Mouse (Mus musculus): ENCODE results near the gene Psen1.

Psen1 gene

DNA sequence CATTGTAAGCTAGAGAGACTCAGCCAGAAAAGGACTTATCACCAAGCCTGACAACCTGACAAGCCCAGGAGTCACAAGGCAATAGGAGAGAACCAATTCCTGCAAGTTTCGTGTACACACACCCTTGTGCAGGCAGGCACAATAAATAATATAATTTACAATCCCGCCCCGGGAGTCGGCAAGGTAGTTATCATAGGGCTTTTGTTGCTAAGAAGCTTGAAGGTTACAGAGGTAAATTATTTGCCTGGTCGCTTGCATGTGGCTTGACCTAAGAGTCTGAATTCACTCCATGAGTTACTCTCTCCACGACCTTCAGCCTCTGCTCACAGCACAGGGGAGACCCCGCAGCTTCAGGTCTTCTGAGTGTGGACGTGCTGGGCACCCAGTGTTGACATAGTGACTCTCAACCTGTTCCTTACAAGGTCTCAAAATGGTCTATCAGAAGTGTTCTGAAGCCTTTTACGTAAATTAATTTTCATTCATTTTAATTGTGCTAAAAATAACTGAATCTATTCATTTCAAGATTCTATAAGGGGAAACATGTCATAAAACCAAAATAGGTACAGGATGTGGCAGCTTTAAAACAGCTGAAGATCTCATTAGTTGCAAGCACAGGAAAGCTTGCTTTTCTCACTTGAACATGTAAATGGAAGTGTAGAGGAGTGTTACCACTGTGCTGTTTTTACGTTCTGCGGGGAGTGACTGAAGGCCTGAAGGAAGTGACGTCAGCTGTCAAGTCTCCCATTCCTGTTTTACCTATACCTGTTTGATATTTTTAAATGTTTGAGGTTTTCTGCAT is 38.8 kb downstream of the Psen1 start:
- no peak for DNase-seq

DNA sequence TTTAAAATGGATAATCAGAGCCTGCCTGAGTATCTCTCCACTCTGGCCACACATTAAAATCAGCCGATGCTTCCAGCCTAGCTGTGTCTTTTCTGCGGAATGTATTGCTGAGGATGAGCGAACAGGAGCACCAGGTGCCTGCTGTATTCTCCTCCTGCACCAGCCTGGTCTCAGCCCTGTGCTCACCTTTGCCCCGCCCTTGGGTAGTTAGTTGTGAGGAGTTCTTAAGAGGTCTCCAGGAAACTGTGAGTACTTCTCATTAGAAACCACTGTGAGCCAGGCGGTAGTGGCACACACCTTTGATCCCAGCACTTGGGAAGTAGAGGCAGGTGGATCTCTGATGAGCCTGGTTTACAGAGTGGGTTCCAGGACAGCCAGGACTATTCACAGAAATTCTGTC is 44.3 kb downstream of the Psen1 start:
- no peak for DNase-seq

DNA sequence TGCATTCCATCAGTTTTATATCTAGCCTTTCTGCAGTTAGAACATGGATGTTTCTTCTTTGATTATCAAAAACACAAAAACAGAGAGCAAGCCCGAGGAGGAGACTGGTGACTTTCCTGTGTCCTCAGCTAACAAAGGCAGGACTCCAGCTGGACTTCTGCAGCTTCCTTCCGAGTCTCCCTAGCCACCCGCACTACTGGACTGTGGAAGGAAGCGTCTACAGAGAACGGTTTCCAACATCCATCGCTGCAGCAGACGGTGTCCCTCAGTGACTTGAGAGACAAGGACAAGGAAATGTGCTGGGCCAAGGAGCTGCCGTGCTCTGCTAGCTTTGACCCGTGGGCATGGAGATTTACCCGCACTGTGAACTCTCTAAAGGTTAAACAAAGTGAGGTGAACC is 46.1 kb downstream of the Psen1 start:
- DNase-seq = no peak

DNA sequence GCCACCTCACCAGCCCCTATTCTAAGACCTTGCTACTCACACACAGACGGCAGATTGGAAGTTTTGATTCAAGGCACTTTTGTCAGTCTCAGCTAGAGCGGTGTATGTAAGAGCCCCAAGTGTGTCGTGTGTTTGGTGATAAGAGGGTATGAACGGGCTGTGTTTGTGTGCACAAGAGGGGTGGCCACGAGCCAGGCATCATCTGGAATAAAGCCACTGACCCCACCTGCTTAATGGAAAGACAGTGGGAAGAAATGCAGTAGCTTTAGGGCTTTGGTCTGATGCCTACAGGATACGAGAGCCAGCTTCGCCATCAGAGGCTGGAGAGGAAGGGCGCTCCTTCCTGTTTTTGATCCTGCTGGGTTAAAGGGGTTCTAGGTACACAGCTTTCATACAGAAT is 48.3 kb downstream of the Psen1 start:
- no peak for DNase-seq

DNA sequence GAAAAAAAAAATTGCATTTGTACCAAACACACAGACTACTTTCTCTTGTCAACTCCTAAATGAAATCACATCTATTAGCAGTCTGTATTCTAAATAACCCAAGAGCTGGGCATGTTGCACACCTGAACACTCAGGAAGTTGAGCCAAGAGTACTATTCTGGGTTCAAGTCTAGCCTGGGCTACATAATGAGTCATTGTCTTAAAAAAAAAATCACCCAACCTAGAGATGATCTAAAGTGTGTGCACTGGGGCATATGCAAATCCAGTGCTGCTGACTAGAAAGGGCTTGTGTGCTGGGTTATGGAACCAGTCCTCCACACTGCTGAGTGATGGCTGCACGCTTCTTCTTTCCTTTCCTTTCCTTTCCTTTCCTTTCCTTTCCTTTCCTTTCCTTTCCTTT is 50.7 kb downstream of the Psen1 start:
- no peak for DNase-seq

DNA sequence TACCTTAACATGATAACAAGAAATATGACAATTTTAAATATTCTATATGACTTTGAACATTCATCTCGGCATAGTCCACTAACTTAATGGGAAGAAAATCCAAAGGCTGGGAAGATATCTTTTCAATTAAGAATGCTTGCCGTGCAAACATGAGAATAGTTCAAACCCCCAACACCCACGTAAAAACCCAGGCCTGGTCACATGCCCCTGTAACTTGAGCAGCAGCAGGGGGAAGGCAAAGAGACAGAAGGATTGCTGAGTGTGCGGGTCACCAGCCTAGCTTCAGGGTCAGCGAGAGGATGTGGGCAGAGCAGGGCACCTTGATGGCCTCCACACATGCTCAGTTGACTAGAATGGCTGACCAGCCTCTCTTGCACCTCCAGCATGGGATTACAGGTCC is 53.8 kb downstream of the Psen1 start:
- DNase-seq = no peak

DNA sequence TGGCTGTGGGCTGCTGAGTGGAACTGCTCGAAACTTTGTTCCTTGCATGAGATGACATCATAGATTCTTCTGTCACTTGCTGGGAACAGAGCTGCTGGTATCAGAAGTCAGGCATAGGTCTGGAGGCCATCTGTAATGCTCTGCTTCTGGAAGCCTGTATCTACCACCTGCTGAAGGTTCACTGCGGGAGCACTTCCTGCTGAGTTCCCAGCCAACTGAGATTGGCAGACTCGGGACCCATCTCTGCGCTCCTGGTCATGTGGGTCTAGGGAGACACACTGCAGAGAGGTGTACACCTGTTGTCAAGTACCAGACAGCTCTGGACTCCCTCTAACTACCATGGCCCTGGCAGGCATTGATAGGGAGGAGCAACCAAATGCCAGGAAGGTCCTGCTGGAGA is 54.9 kb downstream of the Psen1 start:
- DNase-seq = no peak

DNA sequence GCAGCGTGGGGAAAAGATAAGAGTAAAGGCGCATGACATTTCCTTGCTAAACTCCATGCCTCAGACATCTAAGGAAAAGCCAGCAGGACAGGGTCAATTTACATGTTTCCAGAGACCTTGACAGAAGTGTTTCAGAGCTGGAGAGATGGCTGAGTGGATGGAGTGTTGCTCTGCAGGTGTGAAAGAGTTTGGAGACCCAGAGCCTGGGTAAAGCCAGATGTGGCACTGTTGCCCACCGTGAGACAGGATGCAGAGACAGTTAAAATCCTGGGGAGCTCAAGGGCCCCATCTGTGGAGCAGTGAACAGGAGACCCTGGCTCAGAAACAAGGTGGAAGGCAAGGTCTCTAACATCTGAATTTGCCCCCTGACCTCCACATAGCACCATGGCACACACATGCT is 55.8 kb downstream of the Psen1 start:
- no peak for DNase-seq

DNA sequence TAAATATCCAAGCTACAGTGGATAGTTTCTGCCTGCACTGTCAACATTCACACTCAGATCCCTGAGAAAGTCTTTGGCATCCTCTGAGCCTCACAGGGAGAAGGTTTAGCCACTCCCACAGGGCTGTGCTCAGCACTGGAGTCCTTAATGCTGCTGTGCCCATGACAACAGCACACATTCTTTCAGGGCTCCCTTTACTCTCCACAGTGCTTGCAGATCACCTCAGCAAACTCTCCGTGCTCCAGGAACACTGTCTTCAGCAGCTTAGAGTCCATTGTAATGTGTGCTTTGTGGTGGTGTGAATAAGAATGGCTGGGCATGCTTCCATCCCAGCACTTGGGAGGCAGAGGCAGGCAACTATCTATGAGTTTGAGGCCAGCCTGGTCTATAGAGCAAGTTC is 61.2 kb downstream of the Psen1 start:
- no peak for DNase-seq

DNA sequence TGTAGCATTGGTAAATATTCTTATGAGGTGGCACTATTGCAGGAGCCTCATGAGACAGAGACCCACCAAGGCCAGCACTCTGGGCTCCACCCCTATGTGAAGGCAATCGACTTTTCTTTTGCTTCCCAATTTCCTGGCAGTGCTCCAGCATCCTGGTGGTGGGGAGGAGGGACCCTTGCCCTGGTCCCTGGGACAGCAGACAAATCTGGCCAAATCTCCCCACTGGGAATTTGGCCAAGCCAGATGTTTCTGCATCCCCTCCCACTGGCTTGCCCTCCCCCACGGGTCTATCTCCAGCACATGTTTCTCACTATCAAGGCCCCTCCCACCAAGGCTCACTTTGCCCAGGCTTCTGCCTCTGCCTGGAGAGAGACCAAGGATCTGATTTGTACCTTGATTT is 64.5 kb downstream of the Psen1 start:
- no peak for DNase-seq

DNA sequence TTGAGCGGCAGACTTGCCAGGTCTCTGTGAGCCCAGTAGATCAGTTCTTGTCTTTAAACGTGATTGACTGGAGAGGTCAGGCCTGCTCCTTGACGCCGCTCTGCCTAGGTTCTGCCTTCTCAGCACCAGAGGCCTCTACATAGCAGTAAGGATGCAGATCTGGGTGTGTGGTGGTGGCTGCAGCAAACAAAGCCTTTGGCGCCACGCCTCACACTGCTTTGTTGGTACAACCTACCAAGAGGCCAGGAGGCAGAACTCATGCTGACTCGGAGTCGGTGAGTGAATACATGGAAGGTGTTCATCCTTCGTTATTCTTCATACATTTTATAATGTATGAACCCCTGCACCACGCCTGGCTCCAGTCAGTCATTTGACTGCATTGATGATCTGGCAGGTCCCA is 70.8 kb downstream of the Psen1 start:
- DNase-seq = no peak

DNA sequence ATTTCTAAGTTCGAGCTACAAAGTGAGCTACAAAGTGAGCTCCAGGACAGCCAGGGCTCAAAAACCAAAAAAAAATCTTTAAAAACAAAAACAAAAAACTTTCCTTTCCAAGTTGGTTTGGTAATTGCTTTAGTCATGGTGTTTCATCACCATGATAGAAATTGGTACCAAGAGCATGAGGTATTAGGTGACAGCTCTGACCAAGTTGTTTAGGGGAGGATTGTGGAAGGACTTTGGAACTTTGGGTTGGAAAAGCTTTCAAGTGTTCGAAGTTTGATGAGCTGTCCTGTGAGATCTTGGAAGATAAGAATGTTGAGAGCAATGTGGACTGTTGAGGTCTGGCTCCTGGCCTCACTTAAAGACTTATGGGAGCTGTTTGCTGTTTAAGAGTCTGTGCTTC is 72.2 kb downstream of the Psen1 start:
- DNase-seq = no peak

DNA sequence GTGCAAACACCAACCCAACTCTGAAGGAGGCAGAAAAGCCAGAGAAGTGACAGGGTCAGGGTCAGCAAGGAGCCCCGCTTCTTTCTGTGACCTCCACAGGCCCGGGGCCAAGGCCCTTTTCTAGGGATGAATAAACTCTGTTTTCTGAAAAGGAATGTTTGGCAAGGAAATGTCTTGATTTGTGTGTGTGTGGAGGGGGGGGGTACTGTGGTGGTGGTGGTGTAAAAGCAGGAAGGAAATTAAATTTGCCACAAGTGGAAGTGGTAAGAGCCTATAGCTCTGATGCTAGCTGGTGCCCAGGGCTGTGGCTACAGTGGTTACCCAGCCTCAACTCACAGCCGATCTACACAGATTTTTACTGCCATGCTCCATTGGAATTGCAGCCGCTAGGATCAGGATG is 74.8 kb downstream of the Psen1 start:
- DNase-seq = no peak

DNA sequence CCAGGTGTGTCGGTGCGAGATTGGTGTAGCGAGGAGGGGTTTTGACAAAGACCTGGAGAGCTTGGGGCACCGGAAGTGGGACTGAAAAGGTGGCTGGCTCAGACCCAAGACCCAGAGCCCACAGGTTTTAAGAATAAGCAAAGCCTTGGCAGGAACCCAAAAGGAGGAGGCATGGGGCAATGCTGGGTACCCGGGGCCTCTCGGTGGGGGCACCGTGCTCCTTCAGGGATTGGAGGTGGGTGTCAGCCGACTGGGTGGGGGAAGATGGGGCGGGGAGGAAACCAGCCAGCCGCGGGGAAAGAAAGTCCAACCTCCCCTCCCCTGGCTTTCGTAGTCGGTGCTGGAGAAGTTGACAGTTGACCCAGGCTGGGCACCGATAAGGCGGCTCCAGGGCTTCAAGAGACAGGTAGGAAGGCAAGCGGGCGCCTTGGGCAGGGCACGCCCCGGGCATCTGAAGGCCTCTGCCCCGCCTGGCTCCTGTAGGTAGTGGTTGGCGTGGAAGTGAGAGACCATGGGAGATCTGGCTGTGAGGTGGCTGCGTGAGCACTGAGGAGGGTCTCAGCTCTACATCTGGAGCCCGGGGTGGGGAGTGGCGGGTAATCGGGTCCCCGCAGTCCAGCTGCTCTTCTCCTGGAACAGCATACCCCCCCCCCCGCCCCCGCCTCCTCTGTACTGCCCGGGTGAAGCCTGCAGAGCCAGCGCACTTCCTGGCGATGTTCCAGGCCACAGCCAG is 75.5 kb downstream of the Psen1 start, which contains the start of gene Papln:
Gene Papln (plus strand): TSS at position 324 of the 733 bp plus-strand sequence.
- DNase-seq = no peak

DNA sequence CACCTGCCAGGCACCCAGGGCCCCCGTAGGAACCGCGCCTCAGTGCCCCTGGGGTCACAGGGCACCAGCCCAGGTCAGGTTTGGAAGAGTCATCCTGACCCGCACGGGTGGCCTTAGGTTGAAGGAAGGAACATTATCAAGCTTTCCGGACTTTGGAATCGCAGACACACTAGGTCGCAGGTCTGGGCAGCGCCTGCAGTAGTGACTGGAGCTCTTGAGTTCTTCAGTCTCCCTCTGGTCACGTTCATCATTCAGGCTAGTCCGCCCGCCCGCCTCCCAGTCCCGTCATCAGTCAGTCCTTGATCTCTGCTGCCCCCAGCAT is 76.1 kb downstream of the Psen1 start:
- DNase-seq = no peak

DNA sequence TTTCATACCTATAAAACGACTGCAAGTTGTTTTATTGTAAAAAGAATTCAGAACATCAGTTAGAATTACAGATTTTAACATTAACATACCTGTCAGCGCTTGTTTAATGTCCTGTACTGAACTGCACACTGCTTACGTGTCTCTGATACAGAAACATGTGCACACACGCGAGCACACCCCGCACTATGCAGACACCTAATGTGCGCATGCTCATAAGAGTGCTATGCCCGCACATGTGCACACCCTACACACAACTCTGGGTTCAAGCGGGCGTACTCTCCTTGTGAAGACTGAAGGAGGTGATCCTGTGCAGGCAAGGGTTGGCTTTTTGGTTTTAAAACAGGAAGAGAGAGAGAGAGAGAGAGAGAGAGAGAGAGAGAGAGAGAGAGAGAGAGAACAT is 76.6 kb downstream of the Psen1 start:
- DNase-seq = no peak

DNA sequence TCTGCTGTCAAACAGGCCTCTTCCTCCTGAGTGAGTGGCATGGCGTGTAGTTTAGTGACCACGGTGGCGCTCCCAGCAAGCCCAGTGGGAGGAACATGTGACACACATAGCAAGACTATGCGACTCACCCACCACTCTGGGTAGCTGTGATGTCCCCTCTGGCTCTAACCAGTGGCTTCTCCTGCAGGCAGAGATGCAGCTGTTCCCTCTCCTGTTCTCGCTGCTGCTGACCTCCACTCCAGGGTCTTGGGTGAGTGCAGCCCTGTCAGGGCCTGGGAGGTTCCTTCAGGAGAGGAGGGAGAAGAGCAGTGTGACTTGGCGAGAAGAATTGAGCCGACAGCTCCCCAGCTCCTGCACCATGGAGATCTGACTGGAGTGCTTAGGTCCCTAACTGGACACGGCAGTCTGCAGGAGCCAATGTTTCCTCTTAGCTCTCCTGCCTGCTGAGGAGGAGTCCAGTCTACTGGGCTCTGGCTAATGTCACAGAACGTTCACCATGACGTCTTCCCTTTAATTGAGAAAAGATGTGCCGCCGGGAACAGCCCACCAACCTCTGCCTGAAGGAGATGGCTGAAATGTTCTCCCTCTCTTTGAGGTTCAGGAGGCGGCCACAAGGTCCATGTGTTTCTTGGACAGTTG is 78.1 kb downstream of the Psen1 start:
- DNase-seq = no peak

DNA sequence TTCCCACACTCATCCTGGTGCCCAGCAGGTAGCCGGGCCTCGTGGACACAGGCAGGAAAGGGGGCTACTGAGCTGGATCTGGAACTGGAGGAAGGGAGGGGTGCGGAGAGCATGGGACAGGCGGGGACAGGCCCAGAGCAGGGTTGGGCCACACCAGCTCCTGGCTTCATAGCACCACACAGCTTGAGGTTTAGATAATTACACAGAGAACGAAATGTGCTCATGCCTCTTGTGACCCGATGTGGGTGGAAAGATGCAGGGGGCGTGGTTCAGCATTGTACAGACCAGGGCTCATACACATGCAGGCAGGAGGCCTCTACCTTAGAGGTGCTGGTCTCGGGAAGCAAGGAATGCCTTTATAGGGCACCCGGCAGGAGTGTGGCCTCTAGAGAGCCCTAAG is 79.9 kb downstream of the Psen1 start:
- DNase-seq = no peak

DNA sequence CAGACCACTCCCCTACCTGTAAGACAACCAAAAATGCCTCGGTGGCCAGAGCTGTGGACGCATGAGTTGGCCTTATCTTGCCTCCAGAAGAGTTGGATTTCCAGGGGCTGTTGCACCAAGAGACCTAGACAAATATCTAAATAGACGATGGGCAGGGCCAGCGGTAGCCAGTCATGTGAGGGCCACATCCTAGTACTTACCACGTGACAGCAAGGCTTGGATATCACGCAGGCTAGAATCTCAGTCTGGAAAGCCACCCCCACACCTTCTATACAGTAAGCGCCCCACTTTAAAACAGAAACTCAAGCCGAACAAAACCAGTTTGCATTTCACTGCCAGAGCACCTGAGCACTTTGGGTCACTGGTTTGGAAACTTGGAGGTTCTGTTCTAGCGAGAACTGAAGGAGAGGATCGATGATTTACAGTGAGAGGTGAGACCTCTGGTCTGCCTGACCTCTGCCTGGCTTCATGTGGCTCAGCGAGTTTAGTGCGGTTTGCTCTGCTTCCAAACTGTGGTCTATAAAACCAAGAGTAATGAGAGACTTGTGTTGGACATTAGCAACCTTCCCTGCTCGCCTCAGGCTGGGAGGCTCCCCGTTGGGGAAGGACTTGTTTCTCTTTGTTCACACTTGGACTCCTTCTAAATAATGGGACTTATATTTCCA is 80.4 kb downstream of the Psen1 start:
- DNase-seq = no peak

DNA sequence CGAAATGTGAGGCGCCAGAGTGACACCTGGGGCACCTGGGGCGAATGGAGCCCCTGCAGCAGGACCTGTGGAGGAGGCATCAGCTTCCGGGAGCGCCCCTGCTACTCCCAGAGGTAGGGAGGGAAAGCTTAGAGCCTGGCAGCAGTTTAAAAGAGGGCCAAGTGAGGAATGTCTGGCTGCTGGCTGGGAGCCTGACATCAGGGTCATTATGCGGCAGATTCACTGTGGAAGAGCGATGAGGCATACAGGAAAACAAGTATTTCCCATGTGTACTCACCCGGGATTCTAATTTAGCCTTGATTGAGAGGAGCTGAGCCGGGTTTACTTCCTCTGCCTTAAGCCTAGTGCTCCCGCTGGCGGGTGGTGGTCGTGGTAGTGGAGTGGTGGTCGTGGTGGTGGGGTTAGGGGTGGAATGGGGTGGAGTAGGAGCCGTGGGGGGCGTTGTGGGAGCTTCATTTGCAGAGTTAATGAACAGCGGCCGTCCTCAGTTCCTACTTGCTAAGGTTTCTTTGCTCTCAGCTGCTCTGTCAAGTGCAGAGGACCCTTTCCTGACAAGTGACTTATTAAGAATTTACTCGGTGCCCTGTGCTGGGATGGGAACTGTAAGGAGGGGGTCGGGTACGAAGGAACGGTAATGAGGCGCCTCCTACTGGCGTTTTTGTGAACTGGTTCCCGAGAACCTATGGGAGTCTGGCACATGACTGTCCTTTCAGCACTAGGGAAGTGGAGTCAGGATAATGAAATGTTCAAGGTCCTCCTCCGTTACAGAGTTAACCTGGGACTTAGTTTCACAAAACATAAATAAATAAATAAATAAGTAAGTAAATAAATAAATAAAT is 82.7 kb downstream of the Psen1 start:
- DNase-seq = peak in 1 of 2 experiments; percentile 39

DNA sequence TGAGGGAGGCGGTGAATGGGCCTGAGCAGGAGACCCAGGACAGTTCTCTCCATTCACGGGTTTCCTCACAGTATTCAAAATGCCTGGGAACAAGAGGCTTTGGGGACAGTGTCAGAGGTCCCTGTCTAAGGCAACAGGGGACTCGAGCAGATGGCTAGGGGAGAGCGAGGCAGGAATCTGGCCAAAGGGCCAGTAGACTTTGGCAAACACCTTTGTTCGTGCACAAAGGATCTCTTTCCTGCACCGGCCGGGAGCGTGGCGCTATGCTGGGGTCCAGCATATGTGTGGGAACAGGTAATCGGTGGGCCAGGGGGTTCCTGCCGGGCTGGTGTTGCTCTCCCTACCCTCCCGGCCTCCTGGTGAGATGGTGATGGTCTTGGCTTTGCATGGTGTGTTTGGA is 87.7 kb downstream of the Psen1 start:
- DNase-seq = no peak

DNA sequence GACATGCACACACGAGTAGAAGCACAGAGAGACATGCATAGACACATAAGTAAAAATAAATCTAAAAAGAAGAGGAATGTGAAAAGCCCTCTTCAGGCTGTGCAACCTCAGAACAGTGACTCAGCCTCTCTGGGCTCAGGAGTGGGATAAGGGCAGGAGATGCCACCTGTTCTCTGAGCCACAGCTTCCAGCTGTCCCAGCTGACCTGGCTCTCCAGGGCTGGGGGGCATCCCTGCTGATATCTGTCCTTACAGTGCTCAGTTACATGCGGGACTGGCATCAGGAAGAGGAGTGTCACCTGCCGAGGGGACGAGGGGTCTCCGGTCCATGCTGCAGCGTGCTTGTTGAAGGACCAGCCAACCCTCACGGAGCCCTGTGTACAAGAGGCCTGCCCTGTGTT is 88.8 kb downstream of the Psen1 start:
- no peak for DNase-seq

DNA sequence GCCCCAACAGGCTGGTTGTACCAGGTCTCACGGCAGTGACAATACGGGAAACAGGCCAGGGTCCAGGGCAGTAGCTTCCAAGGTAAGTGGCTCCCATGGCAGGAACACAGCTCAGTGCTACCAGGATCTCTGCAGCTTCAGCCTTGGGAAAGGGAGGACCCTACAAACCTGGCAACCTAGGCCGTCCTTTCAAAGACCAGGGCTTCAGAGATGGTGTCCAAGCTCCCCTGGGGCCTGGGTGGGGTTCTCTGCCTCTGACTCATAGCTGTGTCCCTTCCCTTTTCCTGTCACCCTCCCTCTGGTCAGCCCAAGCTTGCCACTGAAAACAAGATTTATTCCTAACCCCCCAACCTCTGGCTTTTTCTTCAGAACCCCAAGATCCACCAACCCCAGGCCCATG is 92.2 kb downstream of the Psen1 start:
- DNase-seq = no peak

Data from thymus, postnatal 36 days (tissue).